Mouse (Mus musculus) midbrain, postnatal 0 days (tissue): ENCODE data around the gene Zfp931. TPM values are rescaled to one million over a fixed set of nuclear protein-coding genes. Genes with fewer than 3 reads are reported as not detected.
"Not testable (repeated sequence)": the region's sequence is repeated elsewhere in the genome, so short reads cannot be mapped to it uniquely, and the experiment has no call there.

Source experiments
- ATAC-seq: fragments of 200-750 bp; cut with Nextera tagmentation; 2 replicates; pipeline ENCODE4 v1.8.0; 2017; ENCODE audit warnings: moderate number of reproducible peaks, mild to moderate bottlenecking, moderate TSS enrichment, moderate library complexity; ENCODE audit not compliant: low FRiP score
- DNase-seq: peaks from one replicate; pipeline ENCODE4 v3.0.0-alpha.2; 2015; ENCODE audit warnings: low spot score
- H3K27ac ChIP-seq: fragments of 300-500 bp; sonication (generic); 2 replicates; pipeline ENCODE4 v1.5.1; 2014; ENCODE audit warnings: low read depth, mild to moderate bottlenecking, low read length, mixed read lengths
- H3K27me3 ChIP-seq: fragments of 300-500 bp; sonication (generic); 2 replicates; pipeline ENCODE4 v1.6.1; 2014; ENCODE audit warnings: low read length, control low read depth, mixed read lengths; ENCODE audit not compliant: insufficient read depth
- H3K36me3 ChIP-seq: fragments of 300-500 bp; sonication (generic); 2 replicates; pipeline ENCODE4 v1.6.1; 2014; ENCODE audit warnings: low read length, control low read depth, mixed read lengths; ENCODE audit not compliant: insufficient read depth
- H3K4me1 ChIP-seq: fragments of 300-500 bp; sonication (generic); 2 replicates; pipeline ENCODE4 v1.6.1; 2014; ENCODE audit warnings: mild to moderate bottlenecking, control low read depth, antibody characterized with exemption, low read length, mixed read lengths; ENCODE audit not compliant: insufficient read depth
- H3K4me2 ChIP-seq: fragments of 300-500 bp; sonication (generic); 2 replicates; pipeline ENCODE4 v1.6.1; 2014; ENCODE audit warnings: low read depth, mild to moderate bottlenecking, low read length, mixed read lengths; ENCODE audit not compliant: poor library complexity, severe bottlenecking
- H3K4me3 ChIP-seq: fragments of 300-500 bp; sonication (generic); 2 replicates; pipeline ENCODE4 v1.5.1; 2014; ENCODE audit warnings: low read depth, mild to moderate bottlenecking, low read length, moderate library complexity
- H3K9ac ChIP-seq: fragments of 300-500 bp; sonication (generic); replicated peaks from 2 replicates; pipeline ENCODE4 v1.6.1; 2014; ENCODE audit warnings: mild to moderate bottlenecking, low read length, moderate library complexity, mixed read lengths; ENCODE audit not compliant: poor library complexity, severe bottlenecking
- H3K9me3 ChIP-seq: fragments of 300-500 bp; sonication (generic); 2 replicates; pipeline ENCODE4 v1.6.1; 2016; ENCODE audit warnings: low read length, control low read depth
- CTCF ChIP-seq: IDR thresholded peaks from 2 replicates; pipeline ENCODE4 v1.5.1; 2016; ENCODE audit warnings: antibody characterized with exemption, mild to moderate bottlenecking
- WGBS: fragments of 180-500 bp; shearing (Covaris S2); extraction: QIAGEN DNeasy Blood & Tissue Kit; methylation state at CpG from one replicate; pipeline ENCODE4 v1.1.7; 2014; 5-methylcytosine and 5-hydroxymethylcytosine counted together
- polyA plus RNA-seq: library from polyadenylated mRNA; unstranded; fragments of >200 nt; fragmentation: Nextera tagmentation; extraction: Ambion mirVana; gene quantifications from 2 replicates; pipeline ENCODE4 v1.2.1, GENCODE M21; 2015
- total RNA-seq: library from RNA; depleted of rRNA; stranded (reverse); fragments of >200 nt; gene quantifications from 2 replicates; pipeline ENCODE4 v1.2.3, GENCODE M21; 2014

The Zfp931 gene
- total and polyA plus RNA-seq, 2 experiments from 2014 or later: 12.9 to 17.4 TPM

GRCm38 (mm10) chr2:178101957-178102356 lies 23.7 kb upstream of the Zfp931 start:
- Histone ChIP-seq H3K4me2 (no peak overlapping the region), H3K27ac (no peak overlapping the region), H3K9me3 (no peaks in the 10 kb centered on the region), H3K9ac (no peak overlapping the region), H3K4me1 (no peaks in the 10 kb centered on the region), H3K4me3 (no peak overlapping the region), H3K36me3 (no peaks in the 10 kb centered on the region), H3K27me3 (no peaks in the 10 kb centered on the region)
- 0 out of 2 replicates have a peak, but pooled peaks have one; percentile 67 for ATAC-seq
- 15% methylated on average over 7 of the region's 7 CpGs for WGBS
- DNase-seq: peak; percentile 70
- TF ChIP-seq CTCF: peak; percentile 80

GRCm38 (mm10) chr2:178098021-178098420 lies 19.7 kb upstream of the Zfp931 start:
- Histone ChIP-seq H3K4me1 (no peaks in the 10 kb centered on the region), H3K27me3 (no peaks in the 10 kb centered on the region), H3K27ac (no peak overlapping the region), H3K9me3 (no peaks in the 10 kb centered on the region), H3K4me3 (no peak overlapping the region), H3K36me3 (no peaks in the 10 kb centered on the region), H3K4me2 (no peak overlapping the region), H3K9ac (no peak overlapping the region)
- 4% methylated on average over 2 of the region's 2 CpGs for WGBS
- DNase-seq (peak; percentile 64), ATAC-seq (no peak)
- TF ChIP-seq CTCF: peak; percentile 78

GRCm38 (mm10) chr2:178089586-178089985 lies 11.3 kb upstream of the Zfp931 start:
- H3K27me3 ChIP-seq: no peaks in the 10 kb centered on the region
- no peak for ATAC-seq
- H3K27ac ChIP-seq: no peak overlapping the region
- H3K9ac ChIP-seq: no peak overlapping the region
- H3K4me1 ChIP-seq: no peaks in the 10 kb centered on the region
- no peak overlapping the region for H3K4me2 ChIP-seq
- no peak for DNase-seq
- H3K36me3 ChIP-seq: no peaks in the 10 kb centered on the region
- TF ChIP-seq CTCF: no peak
- no peaks in the 10 kb centered on the region for H3K9me3 ChIP-seq
- H3K4me3 ChIP-seq: no peak overlapping the region

- Histone ChIP-seq H3K27me3 (no peaks in the 10 kb centered on the region), H3K36me3 (no peaks in the 10 kb centered on the region), H3K4me2 (no peak overlapping the region), H3K4me1 (no peaks in the 10 kb centered on the region), H3K27ac (no peak overlapping the region), H3K4me3 (no peak overlapping the region), H3K9me3 (no peaks in the 10 kb centered on the region), H3K9ac (no peak overlapping the region)
- peak; percentile 27 for DNase-seq
- no peak for ATAC-seq
- peak; percentile 74 for TF ChIP-seq CTCF
- 16% methylated on average over 1 of the region's 1 CpGs for WGBS
Observed at GRCm38 (mm10) chr2:178058195-178058594, 20.1 kb downstream of the Zfp931 start.

- not testable (repeated sequence) for ATAC-seq, H3K9ac ChIP-seq, H3K9me3 ChIP-seq, H3K27ac ChIP-seq, H3K4me2 ChIP-seq, H3K27me3 ChIP-seq, DNase-seq, H3K36me3 ChIP-seq, H3K4me3 ChIP-seq, H3K4me1 ChIP-seq
- WGBS: 97% methylated on average over 2 of the region's 3 CpGs
Observed at GRCm38 (mm10) chr2:178027601-178028000, 50.7 kb downstream of the Zfp931 start.

GRCm38 (mm10) chr2:178023861-178024260 lies 54.4 kb downstream of the Zfp931 start:
- peak overlapping the region; percentile 45 for H3K4me2 ChIP-seq
- H3K9me3 ChIP-seq, H3K4me1 ChIP-seq, DNase-seq, H3K27ac ChIP-seq, H3K27me3 ChIP-seq, H3K9ac ChIP-seq, ATAC-seq, H3K36me3 ChIP-seq: not testable (repeated sequence)
- peak overlapping the region; percentile 45 for H3K4me3 ChIP-seq
- WGBS: 24% methylated on average over 2 of the region's 2 CpGs

- peak within 1 kb of the TSS; percentile 45 for H3K4me3 ChIP-seq
- peak within 1 kb of the TSS; percentile 45 for H3K4me2 ChIP-seq
- not testable (repeated sequence) for H3K9me3 ChIP-seq, H3K27me3 ChIP-seq, H3K4me1 ChIP-seq, H3K36me3 ChIP-seq, ATAC-seq, H3K27ac ChIP-seq
- WGBS: under 1% methylated on average over 14 of the region's 15 CpGs
- DNase-seq: peak; percentile 9
- H3K9ac ChIP-seq: peak within 1 kb of the TSS; percentile 19; the same call in 1 of the 2 replicates
Observed at GRCm38 (mm10) chr2:178023011-178023611, 55.2 kb downstream of the Zfp931 start, which contains the start of gene Zfp971. TSS of gene Zfp971 (plus strand) at chr2:178023284.

- not testable (repeated sequence) for ATAC-seq
Observed at GRCm38 (mm10) chr2:178020773-178021172, 57.5 kb downstream of the Zfp931 start.

GRCm38 (mm10) chr2:178019486-178019885 lies 58.8 kb downstream of the Zfp931 start:
- not testable (repeated sequence) for H3K27ac ChIP-seq, H3K9ac ChIP-seq, H3K4me2 ChIP-seq, H3K4me1 ChIP-seq, H3K36me3 ChIP-seq, DNase-seq, H3K9me3 ChIP-seq, H3K27me3 ChIP-seq, H3K4me3 ChIP-seq, ATAC-seq
- 92% methylated on average over 3 of the region's 3 CpGs for WGBS

More at GRCm38 (mm10) chr2:178020773-178021172, 57.5 kb downstream of the Zfp931 start:
- H3K4me1 ChIP-seq, H3K9me3 ChIP-seq, H3K4me2 ChIP-seq, H3K36me3 ChIP-seq, DNase-seq, H3K27me3 ChIP-seq, H3K9ac ChIP-seq, H3K27ac ChIP-seq, H3K4me3 ChIP-seq: not testable (repeated sequence)
- WGBS: 86% methylated on average over 8 of the region's 8 CpGs
